Mouse (Mus musculus) heart, embryonic 12.5 days (tissue): ENCODE results near the gene Mdm2. TPM values are rescaled to one million over a fixed set of nuclear protein-coding genes. Genes with fewer than 3 reads are reported as not detected.

Source experiments
- ATAC-seq: fragments of 200-750 bp; cut with Nextera tagmentation; 2 replicates; pipeline ENCODE4 v1.8.0; 2017; ENCODE audit warnings: moderate TSS enrichment, moderate library complexity; ENCODE audit not compliant: insufficient number of reproducible peaks, low FRiP score
- H3K27ac ChIP-seq: fragments of 300-500 bp; sonication (generic); 2 replicates; pipeline ENCODE4 v1.5.1; 2016; ENCODE audit warnings: mild to moderate bottlenecking, moderate library complexity; ENCODE audit not compliant: poor library complexity, severe bottlenecking
- H3K27me3 ChIP-seq: fragments of 300-500 bp; sonication (generic); replicated peaks from 2 replicates; pipeline ENCODE4 v1.6.1; 2016; ENCODE audit warnings: mild to moderate bottlenecking, moderate library complexity
- H3K36me3 ChIP-seq: fragments of 300-500 bp; sonication (generic); 2 replicates; pipeline ENCODE4 v1.6.1; 2016; ENCODE audit warnings: mild to moderate bottlenecking, moderate library complexity
- H3K4me1 ChIP-seq: fragments of 300-500 bp; sonication (generic); replicated peaks from 2 replicates; pipeline ENCODE4 v1.6.1; 2016; ENCODE audit warnings: mild to moderate bottlenecking
- H3K4me2 ChIP-seq: fragments of 300-500 bp; sonication (generic); 2 replicates; pipeline ENCODE4 v1.6.1; 2016; ENCODE audit warnings: mild to moderate bottlenecking, moderate library complexity
- H3K4me3 ChIP-seq: fragments of 300-500 bp; sonication (generic); 2 replicates; pipeline ENCODE4 v1.5.1; 2016; ENCODE audit warnings: mild to moderate bottlenecking
- H3K9ac ChIP-seq: fragments of 300-500 bp; sonication (generic); 2 replicates; pipeline ENCODE4 v1.6.1; 2016; ENCODE audit warnings: mild to moderate bottlenecking, moderate library complexity
- H3K9me3 ChIP-seq: fragments of 300-500 bp; sonication (generic); replicated peaks from 2 replicates; pipeline ENCODE4 v1.6.1; 2016; ENCODE audit warnings: mild to moderate bottlenecking, moderate library complexity
- WGBS: fragments of 180-500 bp; shearing (Covaris S2); methylation state at CpG from one replicate; pipeline ENCODE4 v1.1.7; 2016; 5-methylcytosine and 5-hydroxymethylcytosine counted together
- polyA plus RNA-seq: library from polyadenylated mRNA; unstranded; fragments of >200 nt; fragmentation: Nextera tagmentation; extraction: Ambion mirVana; gene quantifications from 2 replicates; pipeline ENCODE4 v1.2.1, GENCODE M21; 2016

The Mdm2 gene
- polyA plus RNA-seq, 1 experiment from 2014 or later: 57.4 TPM

DNA sequence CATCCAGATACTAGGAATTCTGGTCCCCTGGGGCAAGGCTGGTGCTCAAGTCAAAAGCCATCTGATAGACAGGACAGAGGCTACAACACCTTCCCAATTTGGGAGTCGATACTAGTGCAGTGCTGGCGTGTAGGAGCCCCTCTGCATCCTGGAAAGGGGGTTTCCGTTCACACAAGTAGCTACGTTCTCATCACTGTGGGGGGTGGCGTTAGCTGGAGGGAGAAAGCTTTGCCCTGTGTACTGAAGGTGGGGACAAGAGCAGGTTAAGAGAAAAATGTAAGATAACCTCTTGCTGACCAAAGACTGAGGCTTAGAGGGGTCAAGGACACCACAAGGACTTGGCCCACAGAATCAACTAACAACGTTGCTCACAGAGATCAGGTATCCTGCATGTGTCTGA, 67.3 kb downstream of the Mdm2 start:
- Histone ChIP-seq H3K9me3 (no peaks in the 10 kb centered on the region), H3K4me3 (no peak overlapping the region), H3K4me2 (no peak overlapping the region), H3K36me3 (no peaks in the 10 kb centered on the region), H3K27ac (no peak overlapping the region), H3K27me3 (no peaks in the 10 kb centered on the region), H3K4me1 (peaks cover 4% of the 10 kb centered on the region; the same call in 1 of the 2 replicates), H3K9ac (no peak overlapping the region)
- ATAC-seq: no peak
- 67% methylated on average over 6 of the region's 6 CpGs for WGBS

DNA sequence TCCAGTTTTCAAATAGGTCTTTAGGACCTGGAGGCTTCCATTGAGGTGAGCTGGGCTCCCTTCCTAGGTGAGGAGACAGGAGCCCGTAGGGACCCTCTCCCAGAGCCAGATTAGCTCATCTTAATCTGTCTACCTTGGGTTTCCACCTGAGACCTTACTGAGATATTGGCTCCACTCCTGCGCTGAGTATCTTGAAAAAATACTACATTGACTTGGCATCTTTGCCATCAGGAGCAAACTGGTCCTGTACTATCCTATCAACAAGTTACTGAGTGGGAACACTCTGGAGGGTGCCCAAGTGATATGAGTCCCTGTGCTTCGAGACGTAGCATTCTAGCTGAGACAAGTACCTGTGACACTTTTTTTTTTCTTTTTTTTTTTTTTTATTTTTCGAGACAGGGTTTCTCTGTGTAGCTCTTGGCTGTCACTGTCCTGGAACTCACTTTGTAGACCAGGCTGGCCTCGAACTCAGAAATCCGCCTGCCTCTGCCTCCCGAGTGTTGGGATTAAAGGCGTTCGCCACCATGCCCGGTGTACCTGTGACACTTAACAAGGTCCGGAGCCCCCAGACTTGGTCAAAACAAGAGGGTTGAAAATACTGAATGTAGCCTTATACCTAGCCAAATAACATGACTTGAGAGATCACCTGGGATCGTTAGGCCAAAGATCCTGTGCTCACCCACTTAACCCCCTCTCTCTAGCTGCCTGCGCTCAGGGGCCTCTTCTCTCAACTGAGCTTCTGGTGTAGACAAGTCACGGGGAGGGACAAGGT, 67.9 kb downstream of the Mdm2 start:
- Histone ChIP-seq H3K4me1 (peaks cover 4% of the 10 kb centered on the region; the same call in 1 of the 2 replicates), H3K4me2 (no peak overlapping the region), H3K9ac (no peak overlapping the region), H3K27me3 (no peaks in the 10 kb centered on the region), H3K36me3 (no peaks in the 10 kb centered on the region), H3K9me3 (no peaks in the 10 kb centered on the region), H3K4me3 (no peak overlapping the region), H3K27ac (no peak overlapping the region)
- WGBS: 86% methylated on average over 15 of the region's 15 CpGs
- ATAC-seq: no peak

DNA sequence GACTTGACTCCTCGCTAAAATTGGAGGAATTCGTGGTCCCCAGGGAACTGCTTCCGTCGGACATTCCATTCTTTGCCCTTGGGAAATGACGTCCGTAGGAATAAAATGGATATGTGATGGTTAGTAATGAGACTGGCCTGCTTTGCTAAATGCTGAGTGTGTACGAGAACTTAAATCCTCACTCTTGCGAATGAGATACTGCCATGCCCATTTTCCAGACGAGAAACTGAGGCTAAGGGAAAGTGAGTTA, 68.4 kb downstream of the Mdm2 start:
- Histone ChIP-seq H3K4me3 (no peak overlapping the region), H3K9me3 (no peaks in the 10 kb centered on the region), H3K9ac (no peak overlapping the region), H3K36me3 (no peaks in the 10 kb centered on the region), H3K4me2 (no peak overlapping the region), H3K27ac (no peak overlapping the region), H3K27me3 (no peaks in the 10 kb centered on the region), H3K4me1 (peaks cover 4% of the 10 kb centered on the region; the same call in 1 of the 2 replicates)
- no peak for ATAC-seq
- WGBS: 79% methylated on average over 9 of the region's 9 CpGs

DNA sequence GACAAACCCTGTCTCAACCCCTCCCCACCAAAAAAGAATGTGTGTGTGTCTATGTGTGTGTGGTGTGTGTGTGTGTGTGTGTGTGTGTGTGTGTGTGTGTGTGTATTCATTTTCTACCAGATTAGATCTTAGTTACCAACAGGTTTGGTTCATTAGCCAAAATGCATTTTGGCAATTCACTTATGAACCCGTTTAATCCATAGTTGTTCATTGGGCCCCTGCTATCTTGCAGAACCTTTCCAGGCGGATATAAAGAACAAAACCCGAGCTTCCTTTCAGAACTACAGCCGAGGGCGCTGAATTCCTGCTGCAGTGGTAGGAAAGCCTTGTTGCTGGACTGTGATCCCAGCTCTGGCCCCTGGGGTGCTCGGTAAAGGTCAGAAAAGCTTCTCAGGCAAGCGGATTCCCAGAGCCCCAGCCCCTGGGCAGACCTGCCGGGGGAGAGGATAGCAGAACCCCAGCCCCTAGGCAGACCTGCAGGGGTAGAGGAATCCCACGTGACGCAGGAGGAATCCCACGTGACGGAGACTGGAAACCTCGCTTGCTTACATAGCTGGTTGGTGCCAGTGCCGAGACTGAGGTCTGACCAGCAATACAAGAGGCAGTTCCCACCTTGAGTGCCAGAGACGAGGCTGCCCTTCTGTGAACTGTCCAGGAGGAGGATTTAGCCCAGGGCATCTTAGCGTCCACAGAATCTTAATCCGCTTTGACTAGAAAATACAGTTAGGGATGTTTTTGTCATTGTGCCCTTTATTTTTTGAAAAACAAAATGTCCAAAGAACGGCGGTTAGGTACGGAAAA, 69.0 kb downstream of the Mdm2 start:
- no peak for ATAC-seq
- WGBS: 48% methylated on average over 20 of the region's 20 CpGs
- H3K9me3 ChIP-seq: no peaks in the 10 kb centered on the region
- no peaks in the 10 kb centered on the region for H3K36me3 ChIP-seq
- H3K27ac ChIP-seq: no peak overlapping the region
- H3K4me1 ChIP-seq: peaks cover 4% of the 10 kb centered on the region; the same call in 1 of the 2 replicates
- no peak overlapping the region for H3K4me3 ChIP-seq
- H3K4me2 ChIP-seq: peak overlapping the region; percentile 50
- no peak overlapping the region for H3K9ac ChIP-seq
- no peaks in the 10 kb centered on the region for H3K27me3 ChIP-seq

DNA sequence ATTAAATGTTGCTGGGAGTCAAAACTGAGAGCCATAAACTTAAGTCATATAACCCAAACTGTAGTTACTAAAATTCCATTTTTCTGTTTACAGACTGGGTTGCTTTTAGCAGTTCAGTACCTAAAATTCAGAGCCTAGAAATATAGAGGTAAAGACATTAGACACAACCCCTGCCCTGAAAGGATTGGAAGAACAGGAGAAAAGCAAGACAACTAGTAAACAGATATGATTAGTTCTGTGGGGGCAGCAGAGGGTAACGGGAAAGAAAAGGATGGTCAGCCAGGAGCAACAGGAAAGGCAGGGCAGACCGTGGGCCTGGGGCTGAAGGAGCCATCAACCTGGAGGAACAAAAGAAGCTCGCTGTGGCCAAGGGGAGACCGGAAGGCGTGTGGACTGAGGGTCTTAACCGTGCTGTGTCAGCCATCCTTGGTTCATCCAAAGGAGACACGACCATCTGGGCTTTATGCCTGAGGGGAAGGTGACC, 69.9 kb downstream of the Mdm2 start:
- H3K4me3 ChIP-seq: no peak overlapping the region
- ATAC-seq: no peak
- WGBS: 76% methylated on average over 7 of the region's 7 CpGs
- H3K9ac ChIP-seq: no peak overlapping the region
- no peaks in the 10 kb centered on the region for H3K9me3 ChIP-seq
- no peak overlapping the region for H3K27ac ChIP-seq
- no peaks in the 10 kb centered on the region for H3K36me3 ChIP-seq
- H3K4me1 ChIP-seq: peaks cover 4% of the 10 kb centered on the region; the same call in 1 of the 2 replicates
- H3K27me3 ChIP-seq: no peaks in the 10 kb centered on the region
- H3K4me2 ChIP-seq: no peak overlapping the region

DNA sequence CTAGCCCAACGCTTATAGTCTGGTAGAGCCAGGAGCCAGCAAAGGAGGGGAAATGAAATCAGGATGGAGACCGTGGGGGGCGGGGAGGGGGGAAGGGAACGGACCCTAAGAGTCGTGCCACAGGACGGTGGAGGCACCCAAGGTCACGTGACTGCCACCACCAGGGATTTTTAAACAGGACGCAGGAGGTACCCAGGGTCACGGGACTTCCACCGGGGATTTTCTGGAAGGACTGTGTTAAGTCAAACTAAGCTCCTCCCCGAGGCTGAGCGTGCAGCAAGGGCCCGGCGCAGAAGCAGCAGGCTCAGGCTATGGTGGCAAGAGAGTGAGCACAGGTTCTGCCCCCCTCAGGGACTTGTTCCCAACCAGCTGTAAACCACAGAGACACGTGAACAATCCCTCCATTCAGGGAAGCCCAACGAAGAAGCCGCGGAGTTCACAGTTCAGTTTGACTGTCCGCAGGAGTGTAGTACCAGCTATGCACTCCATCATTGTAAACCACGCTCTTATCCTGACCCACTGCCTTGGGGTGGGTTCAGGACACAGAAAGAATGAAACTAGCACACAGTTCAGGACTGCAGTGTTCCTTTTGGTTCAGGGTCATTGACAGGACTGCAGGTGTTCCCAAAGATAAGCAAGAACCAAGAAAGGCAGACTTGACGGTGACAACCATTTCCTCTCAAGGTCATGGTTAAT, 70.5 kb downstream of the Mdm2 start:
- Histone ChIP-seq H3K36me3 (no peaks in the 10 kb centered on the region), H3K27ac (no peak overlapping the region), H3K27me3 (no peaks in the 10 kb centered on the region), H3K4me1 (peaks cover 4% of the 10 kb centered on the region; the same call in 1 of the 2 replicates), H3K4me2 (peak overlapping the region; percentile 30), H3K4me3 (no peak overlapping the region), H3K9me3 (no peaks in the 10 kb centered on the region), H3K9ac (no peak overlapping the region)
- 42% methylated on average over 21 of the region's 21 CpGs for WGBS
- ATAC-seq: no peak

DNA sequence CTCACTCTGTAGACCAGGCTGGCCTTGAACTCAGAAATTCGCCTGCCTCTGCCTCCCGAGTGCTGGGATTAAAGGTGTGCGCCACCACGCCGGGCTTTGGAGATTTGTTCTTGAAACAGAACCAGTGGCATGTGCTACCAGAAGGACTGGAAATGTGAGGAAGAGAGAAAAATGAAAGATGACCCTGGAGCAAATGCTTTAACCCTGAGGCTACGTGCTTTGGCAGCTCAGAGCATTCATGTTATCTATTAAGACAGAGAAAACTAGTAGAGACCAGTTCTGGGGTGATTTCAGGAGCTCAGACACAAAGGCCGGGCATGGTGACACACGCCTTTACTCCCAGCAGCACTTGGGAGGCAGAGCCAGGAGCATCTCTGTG, 71.3 kb downstream of the Mdm2 start:
- 90% methylated on average over 8 of the region's 8 CpGs for WGBS
- Histone ChIP-seq H3K9me3 (no peaks in the 10 kb centered on the region), H3K4me1 (peaks cover 4% of the 10 kb centered on the region; the same call in 1 of the 2 replicates), H3K36me3 (no peaks in the 10 kb centered on the region), H3K27me3 (no peaks in the 10 kb centered on the region), H3K27ac (no peak overlapping the region), H3K4me2 (no peak overlapping the region), H3K9ac (no peak overlapping the region), H3K4me3 (no peak overlapping the region)
- ATAC-seq: no peak

Other genes starting within 250 kb of the Mdm2 start
- gene Cpm, start 81.3 kb downstream of the Mdm2 start, polyA plus RNA-seq: 1.5 and 2.5 TPM in 2 replicates
- 13.0 and 14.5 TPM in 2 replicates for gene Slc35e3, start 35.6 kb upstream of the Mdm2 start, polyA plus RNA-seq
- 62.4 and 72.0 TPM in 2 replicates for gene Nup107, start 81.9 kb upstream of the Mdm2 start, polyA plus RNA-seq
- gene Rap1b, start 135.3 kb upstream of the Mdm2 start, polyA plus RNA-seq: 131 and 132 TPM in 2 replicates